Mouse (Mus musculus): ENCODE data around the gene Rnf126. TPM values are rescaled to one million over a fixed set of nuclear protein-coding genes. Genes with fewer than 3 reads are reported as not detected.

Gene Rnf126
- 11.3 and 12.1 TPM in 2 replicates for total RNA-seq (2015; ENCODE audit: low replicate concordance)
- total RNA-seq (2017; ENCODE audit: low replicate concordance) = 2.6 and 10.7 TPM in 2 replicates

- peak; percentile 87 for ATAC-seq (replicated peaks; ENCODE audit: low FRiP score, poor library complexity, severe bottlenecking)
Measured at GRCm38 (mm10) chr10:79766508-79767325, at the start of gene Rnf126. Gene Rnf126, minus strand, starts transcription at chr10:79766952.

GRCm38 (mm10) chr10:79815671-79816494 lies 49.1 kb upstream of the Rnf126 start:
- ATAC-seq (replicated peaks; ENCODE audit: low FRiP score, poor library complexity, severe bottlenecking) = no peak

GRCm38 (mm10) chr10:79814271-79814842 lies 47.6 kb upstream of the Rnf126 start:
- no peak for ATAC-seq (replicated peaks; ENCODE audit: low FRiP score, poor library complexity, severe bottlenecking)

- peak; percentile 70 for ATAC-seq (replicated peaks; ENCODE audit: low FRiP score, poor library complexity, severe bottlenecking)
Measured at GRCm38 (mm10) chr10:79811736-79812637, 45.2 kb upstream of the Rnf126 start.

GRCm38 (mm10) chr10:79808728-79809127 lies 42.0 kb upstream of the Rnf126 start:
- ATAC-seq (replicated peaks; ENCODE audit: low FRiP score, poor library complexity, severe bottlenecking) = no peak

- no peak for ATAC-seq (replicated peaks; ENCODE audit: low FRiP score, poor library complexity, severe bottlenecking)
Measured at GRCm38 (mm10) chr10:79807826-79808225, 41.1 kb upstream of the Rnf126 start.

GRCm38 (mm10) chr10:79806972-79807371 lies 40.2 kb upstream of the Rnf126 start:
- no peak for ATAC-seq (replicated peaks; ENCODE audit: low FRiP score, poor library complexity, severe bottlenecking)

- no peak for ATAC-seq (replicated peaks; ENCODE audit: low FRiP score, poor library complexity, severe bottlenecking)
Measured at GRCm38 (mm10) chr10:79806331-79806730, 39.6 kb upstream of the Rnf126 start.

- ATAC-seq (replicated peaks; ENCODE audit: low FRiP score, poor library complexity, severe bottlenecking) = no peak
Measured at GRCm38 (mm10) chr10:79805636-79806035, 38.9 kb upstream of the Rnf126 start.

GRCm38 (mm10) chr10:79803716-79804323 lies 37.1 kb upstream of the Rnf126 start:
- no peak for ATAC-seq (replicated peaks; ENCODE audit: low FRiP score, poor library complexity, severe bottlenecking)

GRCm38 (mm10) chr10:79802331-79802971 lies 35.7 kb upstream of the Rnf126 start:
- no peak for ATAC-seq (replicated peaks; ENCODE audit: low FRiP score, poor library complexity, severe bottlenecking)

GRCm38 (mm10) chr10:79801837-79802236 lies 35.1 kb upstream of the Rnf126 start:
- ATAC-seq (replicated peaks; ENCODE audit: low FRiP score, poor library complexity, severe bottlenecking) = no peak

- no peak for ATAC-seq (replicated peaks; ENCODE audit: low FRiP score, poor library complexity, severe bottlenecking)
Measured at GRCm38 (mm10) chr10:79800508-79800907, 33.8 kb upstream of the Rnf126 start.

GRCm38 (mm10) chr10:79798289-79798928 lies 31.7 kb upstream of the Rnf126 start:
- ATAC-seq (replicated peaks; ENCODE audit: low FRiP score, poor library complexity, severe bottlenecking) = no peak

- ATAC-seq (replicated peaks; ENCODE audit: low FRiP score, poor library complexity, severe bottlenecking) = no peak
Measured at GRCm38 (mm10) chr10:79797326-79797725, 30.6 kb upstream of the Rnf126 start.

GRCm38 (mm10) chr10:79795905-79796304 lies 29.2 kb upstream of the Rnf126 start:
- ATAC-seq (replicated peaks; ENCODE audit: low FRiP score, poor library complexity, severe bottlenecking) = no peak

GRCm38 (mm10) chr10:79794491-79794931 lies 27.8 kb upstream of the Rnf126 start:
- no peak for ATAC-seq (replicated peaks; ENCODE audit: low FRiP score, poor library complexity, severe bottlenecking)
